Mouse (Mus musculus) adrenal gland (tissue): ENCODE data around the gene Dab2ip.

Experiments used
- intact Hi-C: fragments of 180-260 bp; cut with DNase I; formaldehyde crosslinking; loops from one replicate; pipeline ENCODE4 v1.15.1; 2025

The Dab2ip gene

GRCm38 (mm10) chr2:35731671-35732449 lies 173.8 kb downstream of the Dab2ip start:
- intact Hi-C loops, result no loop called here

GRCm38 (mm10) chr2:35735001-35735400 lies 176.9 kb downstream of the Dab2ip start:
- intact Hi-C loops, result loop anchor here (5.0 kb wide), 1 partner anchor 88 kb away; no protein-coding TSS in a partner anchor

GRCm38 (mm10) chr2:35736061-35736460 lies 178.0 kb downstream of the Dab2ip start:
- intact Hi-C loops, result loop anchor here (5.0 kb wide), 1 partner anchor 89 kb away; no protein-coding TSS in a partner anchor

- intact Hi-C loops, result loop anchor here (5.0 kb wide), 1 partner anchor 90 kb away; no protein-coding TSS in a partner anchor
Measured at GRCm38 (mm10) chr2:35737467-35738027, 179.5 kb downstream of the Dab2ip start.

GRCm38 (mm10) chr2:35739669-35740254 lies 181.7 kb downstream of the Dab2ip start:
- intact Hi-C loops, result loop anchor here (5.0 kb wide), 1 partner anchor 92 kb away; no protein-coding TSS in a partner anchor

DNA sequence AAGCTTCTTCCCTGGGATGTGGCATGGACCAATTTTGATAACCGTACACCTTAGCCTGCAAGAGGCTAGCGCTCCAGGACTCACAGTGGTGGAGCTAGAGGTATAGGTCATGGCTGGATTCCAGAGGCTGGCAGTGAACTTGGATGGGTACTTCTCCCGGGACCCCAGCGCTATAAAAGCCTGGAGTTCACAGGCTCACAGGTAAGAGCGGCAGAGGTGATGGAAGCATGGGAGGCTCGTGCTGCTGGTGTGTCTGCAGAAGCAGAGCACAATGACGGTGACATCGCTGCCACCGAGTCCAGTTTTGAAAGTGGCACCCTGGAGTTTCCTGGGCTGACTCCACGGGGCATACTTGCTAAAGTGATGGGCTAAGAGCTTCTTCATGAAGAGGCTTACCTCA lies 187.8 kb downstream of the Dab2ip start:
- intact Hi-C loops, result no loop called here

GRCm38 (mm10) chr2:35746638-35747037 lies 188.6 kb downstream of the Dab2ip start:
- intact Hi-C loops, result no loop called here

GRCm38 (mm10) chr2:35747371-35748035 lies 189.4 kb downstream of the Dab2ip start:
- intact Hi-C loops, result no loop called here

GRCm38 (mm10) chr2:35750533-35751141 lies 192.6 kb downstream of the Dab2ip start:
- intact Hi-C loops, result no loop called here

DNA sequence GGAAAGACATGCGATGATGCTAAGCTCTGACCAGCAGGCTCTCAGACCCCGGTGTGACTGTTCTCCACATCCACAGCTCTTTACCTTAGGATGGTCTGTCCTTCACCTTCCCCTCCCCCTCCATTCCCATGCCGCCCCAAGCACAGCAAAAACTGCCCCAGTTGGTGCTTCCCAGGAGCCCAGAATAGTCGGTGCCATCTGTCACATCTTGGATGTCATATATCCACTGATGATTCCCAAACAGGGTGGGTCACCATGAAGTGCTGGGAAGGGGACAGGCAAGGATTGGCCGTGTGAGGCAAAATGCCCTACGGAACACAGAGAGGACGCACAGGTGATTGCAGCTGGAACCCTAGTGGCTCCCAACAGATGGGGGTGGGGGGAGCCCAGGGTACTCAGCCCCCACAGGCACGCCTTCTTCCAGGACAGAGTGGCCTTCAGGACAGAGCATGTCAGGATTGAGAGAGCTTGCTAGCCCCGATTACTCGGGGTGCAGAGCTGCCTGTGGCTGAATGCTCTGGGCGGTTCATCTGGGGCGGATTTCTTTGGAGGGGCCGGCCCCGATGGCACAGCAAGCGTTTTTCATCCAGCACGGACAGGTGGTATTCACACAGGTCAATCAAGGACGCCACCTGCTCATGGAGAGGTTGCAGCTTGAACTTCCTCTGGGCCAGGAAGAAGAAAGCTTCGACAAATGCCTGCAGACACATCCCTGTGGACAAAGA lies 193.9 kb downstream of the Dab2ip start:
- intact Hi-C loops, result no loop called here

DNA sequence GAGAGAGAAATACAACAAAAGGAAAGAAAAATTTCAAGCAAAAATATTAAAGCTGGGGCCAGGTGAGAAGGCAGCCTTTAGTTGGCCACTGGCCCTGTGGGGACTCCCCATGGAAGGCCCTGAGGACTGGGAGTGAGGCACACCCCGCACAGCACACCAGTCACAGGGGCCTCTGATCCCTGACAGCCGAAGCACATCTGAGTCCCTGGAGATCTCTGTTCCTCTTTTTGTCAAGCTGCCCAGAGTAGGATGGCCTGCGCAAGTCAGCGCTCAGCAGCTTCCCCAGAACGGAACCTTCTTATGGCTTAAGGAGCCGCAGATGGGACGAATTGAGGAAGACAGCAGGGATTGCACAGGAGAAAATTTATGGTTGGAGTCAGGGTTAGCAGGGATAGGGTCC lies 198.4 kb downstream of the Dab2ip start:
- intact Hi-C loops, result no loop called here

DNA sequence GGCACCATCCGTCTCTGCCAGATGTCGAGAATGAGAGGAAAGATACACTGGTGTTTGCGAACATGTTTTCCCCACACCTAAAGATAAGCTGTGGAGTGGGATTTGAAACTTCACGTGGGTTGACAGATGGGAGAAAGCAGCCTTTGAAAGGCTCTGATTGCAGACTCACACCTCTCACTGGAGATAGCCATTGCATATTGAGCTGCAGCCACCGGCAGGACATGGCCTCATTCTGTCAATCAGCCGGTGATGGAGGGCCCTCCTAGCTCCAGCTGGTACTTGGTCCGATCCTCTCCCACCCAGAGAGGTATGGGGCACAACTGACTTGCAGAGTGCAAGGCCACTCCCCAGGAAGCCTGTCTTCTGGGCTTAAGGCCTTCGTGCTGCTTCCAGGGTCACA lies 202.3 kb downstream of the Dab2ip start:
- intact Hi-C loops, result no loop called here

- intact Hi-C loops, result no loop called here
Measured at GRCm38 (mm10) chr2:35760867-35761266, 202.8 kb downstream of the Dab2ip start.

GRCm38 (mm10) chr2:35761458-35761857 lies 203.4 kb downstream of the Dab2ip start:
- intact Hi-C loops, result no loop called here

- intact Hi-C loops, result no loop called here
Measured at GRCm38 (mm10) chr2:35763818-35764217, 205.8 kb downstream of the Dab2ip start.

DNA sequence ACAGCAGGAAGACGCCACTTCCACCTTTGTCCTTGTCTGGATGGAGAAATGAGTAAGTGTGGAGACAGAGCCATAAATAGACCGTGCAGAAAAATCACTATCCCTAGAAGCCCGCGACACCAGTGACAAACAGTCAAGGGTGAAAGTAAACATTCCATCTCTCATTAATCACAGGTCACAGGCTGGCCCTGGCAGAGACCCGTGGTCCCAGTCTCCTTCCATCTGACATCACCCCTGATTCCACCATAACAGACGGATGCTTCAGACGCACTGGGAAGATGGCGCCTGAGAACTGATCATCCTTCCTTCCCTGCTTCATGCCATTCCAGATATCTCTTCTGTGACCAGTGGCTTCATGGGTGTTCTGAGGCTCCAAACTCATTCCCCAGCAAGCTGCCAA lies 206.3 kb downstream of the Dab2ip start:
- intact Hi-C loops, result no loop called here

DNA sequence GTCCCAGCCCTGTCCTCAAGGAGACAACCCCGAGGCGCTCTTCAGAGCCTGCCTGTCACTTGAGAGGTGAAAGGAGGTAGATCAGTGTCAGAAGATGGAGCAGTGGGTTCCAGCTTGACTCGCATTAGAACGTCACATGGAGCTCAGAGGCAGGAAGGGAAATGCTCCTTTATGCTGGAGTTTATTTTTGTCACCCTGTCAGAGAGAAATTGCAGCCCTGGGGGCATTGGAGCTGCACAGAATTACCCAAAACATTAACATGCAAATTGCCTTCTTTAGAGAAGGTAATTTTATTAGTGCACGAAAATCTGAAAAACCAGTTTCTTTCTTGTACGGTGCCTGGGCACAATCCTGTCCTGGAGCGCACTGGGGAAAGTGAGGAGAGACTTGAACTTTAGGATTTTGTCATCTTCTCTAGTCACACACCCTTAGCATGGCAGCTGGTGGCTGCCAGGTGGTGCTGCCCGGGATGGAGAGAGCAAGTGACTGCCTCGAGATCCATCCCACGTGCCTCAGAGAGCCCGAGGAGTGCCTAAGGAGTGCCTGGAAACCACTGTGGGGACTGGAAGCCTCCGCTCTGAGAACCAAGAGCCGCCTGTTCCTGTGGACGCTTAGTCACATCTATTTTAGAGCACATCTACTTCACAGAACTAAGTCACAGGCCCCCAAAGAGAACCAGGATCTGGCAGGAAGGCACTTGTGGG lies 209.9 kb downstream of the Dab2ip start:
- intact Hi-C loops, result no loop called here

DNA sequence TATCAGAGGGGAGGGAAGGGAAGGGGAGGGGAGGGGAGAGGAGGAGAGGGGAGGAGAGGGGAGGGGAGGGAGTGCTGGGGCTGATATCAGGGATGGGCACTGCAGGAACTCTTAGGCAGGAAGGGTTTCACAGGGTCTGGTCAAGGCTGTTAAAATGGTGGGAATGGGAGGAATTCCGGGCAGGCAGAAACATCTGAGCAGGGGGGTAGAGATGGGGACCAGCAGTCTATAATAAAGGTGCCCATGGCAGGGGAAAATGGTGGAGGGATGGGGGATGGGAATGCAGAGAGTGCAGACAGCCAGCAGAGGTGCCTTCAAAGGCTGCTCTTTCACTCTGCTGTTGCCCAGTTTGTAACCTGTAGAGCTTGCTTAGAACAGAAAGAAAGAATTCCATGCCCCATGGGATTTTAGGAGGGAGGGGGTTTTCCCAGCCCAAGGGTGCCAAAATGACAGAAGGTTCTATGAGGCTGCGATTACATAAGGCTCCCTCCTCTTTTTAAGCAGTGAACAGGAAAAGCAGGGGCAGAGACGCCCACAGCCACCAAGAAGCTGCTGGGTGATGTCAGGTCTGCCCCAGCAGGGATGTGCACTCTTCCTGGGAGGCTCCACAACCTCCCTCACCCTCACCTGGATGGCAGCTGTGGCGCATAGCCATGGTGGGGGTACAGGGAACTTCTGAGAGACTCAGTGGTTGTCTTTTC lies 210.6 kb downstream of the Dab2ip start:
- intact Hi-C loops, result no loop called here

- intact Hi-C loops, result no loop called here
Measured at GRCm38 (mm10) chr2:35769398-35769797, 211.3 kb downstream of the Dab2ip start.
